Mouse (Mus musculus): ENCODE measurements around the gene Sfxn3.

Gene Sfxn3

DNA sequence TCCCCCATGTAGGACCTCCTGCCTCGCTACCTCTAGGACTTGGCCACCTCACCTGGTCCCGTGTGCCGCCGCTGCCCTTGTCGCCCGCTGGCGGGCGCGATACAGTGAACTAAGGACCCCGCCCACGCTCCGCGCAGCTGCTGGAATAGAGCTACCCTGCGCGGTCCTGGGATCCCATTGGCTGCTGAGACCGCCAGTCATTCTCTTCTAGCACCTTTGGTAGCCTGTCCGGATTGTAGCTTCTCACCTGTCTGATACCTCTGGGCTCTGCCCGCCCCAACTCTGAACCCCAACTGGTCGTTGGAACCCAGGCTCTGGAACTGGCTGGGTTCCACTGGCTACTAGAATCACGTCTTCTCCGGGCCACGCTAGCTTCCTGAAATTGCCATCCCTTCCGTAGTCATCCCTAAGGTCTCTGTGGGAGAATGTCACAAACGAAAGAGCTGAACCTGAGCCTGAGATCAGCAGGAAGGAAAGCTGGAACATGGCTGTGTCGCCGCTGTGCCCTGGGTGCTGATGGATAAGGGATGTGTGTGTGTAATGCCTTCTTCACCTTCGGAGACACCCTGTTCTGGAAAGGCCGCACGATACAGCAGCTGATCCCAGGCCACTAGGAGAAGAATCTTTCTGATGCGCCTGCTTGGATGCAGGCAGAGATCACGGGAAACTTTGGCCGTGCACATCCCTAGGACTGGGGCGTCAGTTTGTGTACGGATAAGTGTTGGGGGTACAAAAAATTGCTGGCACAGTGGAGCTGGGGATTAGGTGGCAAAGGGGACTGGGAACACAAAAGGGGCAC, 581 bp upstream of the Sfxn3 start:
- peak; percentile 89 for DNase-seq (ENCODE audit: low read depth, low spot score)

DNA sequence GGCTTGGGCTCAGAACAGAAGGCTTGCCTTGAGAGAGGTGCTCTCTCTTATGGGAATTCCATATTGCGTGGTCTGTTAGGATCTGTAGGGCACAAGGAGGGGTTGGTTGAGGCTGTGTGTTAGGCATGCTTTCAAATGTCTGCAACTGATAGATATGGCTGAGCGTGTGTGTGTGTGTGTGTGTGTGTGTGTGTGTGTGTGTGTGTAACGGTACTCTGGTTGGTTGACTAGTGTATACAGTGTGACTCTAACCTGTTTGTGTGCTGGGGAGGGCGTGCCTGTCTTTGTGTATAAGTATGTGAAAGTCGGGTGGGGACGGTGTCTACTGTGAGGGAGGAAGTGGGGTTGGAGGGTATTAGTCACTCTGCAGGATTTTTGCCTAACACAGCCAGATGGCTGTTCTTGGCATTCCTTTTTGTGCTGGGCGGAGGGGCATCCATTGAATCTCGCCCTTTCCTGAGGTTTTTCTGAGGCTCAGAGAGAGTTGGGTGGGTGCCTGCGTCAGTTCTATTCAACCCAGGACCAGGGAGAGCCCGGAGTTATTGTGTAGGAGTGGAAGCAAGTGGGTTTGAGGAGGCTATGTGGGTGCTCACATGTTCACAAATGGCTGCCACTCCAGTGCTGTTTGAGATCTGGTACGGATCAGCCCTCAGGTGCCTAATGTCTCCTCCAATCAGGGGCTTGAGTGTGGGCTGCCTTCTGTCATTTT, 786 bp downstream of the Sfxn3 start:
- peak; percentile 88 for DNase-seq (ENCODE audit: low read depth, low spot score)

DNA sequence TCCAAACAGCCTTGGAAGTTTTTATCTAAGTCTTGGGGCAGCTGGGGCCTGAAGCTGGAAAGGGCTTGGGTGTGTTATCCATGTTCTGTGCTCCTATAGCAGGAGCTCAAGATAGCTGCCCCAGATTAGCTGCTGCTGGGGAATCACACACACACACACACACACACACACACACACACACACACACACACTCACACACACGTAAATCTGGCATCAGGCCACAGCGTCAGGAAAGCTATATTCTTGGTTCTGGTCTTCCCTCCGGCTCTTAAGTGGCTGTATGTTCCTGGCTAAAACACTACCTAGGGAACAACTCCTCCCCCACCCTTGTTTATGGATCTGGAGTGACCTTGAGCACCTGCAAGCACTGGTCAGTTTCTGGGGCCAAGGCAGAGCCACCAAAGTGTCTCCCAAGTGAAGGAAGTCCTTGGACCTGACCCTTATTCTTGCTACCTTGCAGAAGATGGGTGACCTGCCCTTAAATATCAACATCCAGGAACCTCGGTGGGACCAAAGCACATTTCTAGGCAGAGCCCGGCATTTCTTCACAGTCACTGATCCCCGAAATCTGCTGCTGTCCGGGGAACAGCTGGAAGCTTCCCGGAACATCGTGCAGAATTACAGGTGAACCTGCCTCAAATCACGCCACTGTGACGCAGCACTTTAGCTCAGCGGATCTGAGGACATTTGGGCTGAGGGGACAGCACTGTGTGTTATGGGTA, 1.5 kb downstream of the Sfxn3 start:
- DNase-seq (ENCODE audit: low read depth, low spot score): no peak

DNA sequence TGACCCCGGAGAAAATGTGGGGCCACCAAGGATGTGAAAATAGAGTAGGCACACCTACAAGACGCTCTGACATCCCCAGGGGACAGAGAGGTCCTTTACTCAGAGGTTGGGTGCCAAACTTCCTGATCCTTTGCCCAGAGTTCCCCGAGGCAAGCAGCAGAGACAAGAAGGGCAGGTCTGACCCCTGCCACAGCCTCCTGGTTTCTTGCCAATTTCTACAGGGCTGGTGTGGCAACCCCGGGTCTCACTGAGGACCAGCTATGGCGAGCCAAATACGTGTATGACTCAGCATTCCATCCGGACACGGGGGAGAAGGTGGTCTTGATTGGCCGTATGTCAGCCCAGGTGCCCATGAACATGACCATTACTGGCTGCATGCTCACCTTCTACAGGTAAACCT, 2.2 kb downstream of the Sfxn3 start:
- no peak for DNase-seq (ENCODE audit: low read depth, low spot score)

DNA sequence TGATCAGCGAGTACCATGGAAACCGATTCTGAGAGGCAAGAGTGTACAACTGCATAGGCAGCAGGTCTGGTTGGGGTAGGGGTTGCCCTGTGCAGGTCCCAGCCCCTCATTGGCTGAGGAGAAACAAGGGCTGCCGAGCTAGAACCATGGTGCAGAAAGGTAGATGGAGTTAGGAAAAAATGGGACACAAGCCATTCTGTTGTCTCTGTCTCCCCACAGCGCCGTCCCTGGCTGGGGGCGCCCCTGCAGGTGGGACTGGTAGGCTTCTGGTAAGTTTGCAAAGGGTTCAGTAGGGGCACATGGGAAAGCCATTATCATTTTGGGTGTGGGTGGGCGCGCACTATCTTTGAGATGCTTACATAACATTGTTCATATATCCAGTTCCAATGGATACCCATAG, 6.1 kb downstream of the Sfxn3 start:
- no peak for DNase-seq (ENCODE audit: low read depth, low spot score)

DNA sequence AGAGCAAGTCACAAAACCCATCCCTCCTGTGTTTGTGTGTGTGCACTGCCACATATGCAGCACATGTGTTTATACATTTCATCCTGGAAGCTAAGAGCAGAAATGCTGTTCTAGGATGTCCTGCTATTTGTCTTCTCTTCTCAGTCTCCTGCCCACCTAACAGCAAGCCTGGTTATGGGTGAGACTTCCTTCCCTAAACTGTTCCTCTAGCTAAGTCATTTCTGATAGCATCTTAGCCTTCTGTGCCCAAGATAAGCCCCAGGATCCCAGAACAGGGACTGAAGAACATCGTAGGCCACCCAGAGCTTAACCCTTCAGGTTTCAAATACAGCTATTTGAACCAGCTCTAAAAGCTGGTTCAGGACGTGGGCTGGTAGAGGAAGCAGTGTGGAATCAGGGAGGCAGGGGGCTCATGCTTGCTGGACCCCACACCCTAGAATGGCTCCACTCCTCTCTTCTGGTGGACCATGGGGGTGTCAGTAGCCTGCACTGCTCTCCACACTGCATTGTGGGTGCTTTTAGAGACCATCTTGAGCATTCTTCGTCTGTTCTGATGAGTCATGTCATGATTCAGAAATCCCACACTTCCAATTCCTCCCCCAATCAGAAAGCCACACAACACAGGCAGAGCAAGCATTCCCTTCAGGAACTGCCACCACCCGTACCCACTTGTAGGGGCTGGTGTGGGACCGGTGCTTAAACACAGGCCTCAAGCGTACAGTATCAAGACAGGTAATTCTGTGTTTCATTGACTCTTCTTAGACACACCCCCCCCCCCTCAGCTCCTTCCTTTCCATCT, 7.8 kb downstream of the Sfxn3 start:
- DNase-seq (ENCODE audit: low read depth, low spot score): no peak

DNA sequence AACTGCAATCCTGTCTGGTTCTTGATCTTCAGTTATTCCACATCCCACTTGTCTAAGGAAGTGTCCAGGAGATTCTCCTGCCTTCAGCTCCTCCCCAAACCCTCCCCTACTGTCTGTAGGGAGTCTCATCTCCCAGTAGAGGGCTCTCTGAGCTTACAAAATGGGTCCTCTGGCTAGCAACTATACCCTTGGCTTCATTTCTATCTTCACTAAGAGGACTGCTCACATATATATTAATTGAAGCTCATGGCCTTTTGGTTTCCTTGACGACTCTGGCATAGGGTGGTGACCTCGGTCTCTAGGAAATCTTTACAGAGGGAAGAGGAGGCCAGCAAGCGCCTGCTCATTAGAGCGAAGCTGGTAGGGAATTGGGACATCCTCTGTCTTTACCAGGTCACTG, 9.1 kb downstream of the Sfxn3 start:
- peak; percentile 56 for DNase-seq (ENCODE audit: low read depth, low spot score)

DNA sequence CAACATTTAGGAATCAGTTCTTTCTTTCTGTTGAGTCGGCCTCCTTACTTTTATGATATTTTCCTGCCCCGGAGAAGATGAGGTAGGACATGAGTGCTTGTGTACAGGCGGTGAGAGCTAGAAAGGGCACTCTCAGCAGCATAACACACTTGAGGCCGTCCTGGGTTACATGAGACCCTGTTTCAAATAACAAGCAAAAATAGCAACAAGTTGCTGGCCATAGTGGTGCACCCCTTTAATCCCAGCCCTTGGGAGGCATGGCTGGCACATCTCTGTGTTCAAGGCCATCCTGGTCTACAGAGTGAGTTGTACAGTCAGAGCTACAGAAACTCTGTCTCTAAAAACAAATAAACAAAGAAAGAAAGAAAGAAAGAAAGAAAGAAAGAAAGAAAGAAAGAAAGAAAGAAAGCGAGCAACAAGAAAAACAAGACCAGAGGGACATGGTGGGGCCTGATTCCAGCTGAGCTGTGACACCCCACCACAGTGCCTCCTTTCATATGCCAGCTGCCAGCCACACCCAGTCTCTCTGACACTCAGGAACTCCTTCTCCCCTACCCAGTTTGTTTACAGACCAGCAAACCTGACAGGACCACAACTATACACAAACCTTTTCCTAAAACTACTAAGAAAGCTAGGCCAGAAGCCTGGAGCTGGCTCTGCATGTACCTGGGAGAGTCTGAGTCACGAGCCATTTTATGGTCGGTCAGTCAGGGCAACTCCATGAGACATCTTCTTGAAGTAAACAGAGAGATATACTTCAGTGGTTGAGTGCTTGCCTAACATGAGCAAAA, 9.8 kb downstream of the Sfxn3 start:
- DNase-seq (ENCODE audit: low read depth, low spot score): peak; percentile 30

DNA sequence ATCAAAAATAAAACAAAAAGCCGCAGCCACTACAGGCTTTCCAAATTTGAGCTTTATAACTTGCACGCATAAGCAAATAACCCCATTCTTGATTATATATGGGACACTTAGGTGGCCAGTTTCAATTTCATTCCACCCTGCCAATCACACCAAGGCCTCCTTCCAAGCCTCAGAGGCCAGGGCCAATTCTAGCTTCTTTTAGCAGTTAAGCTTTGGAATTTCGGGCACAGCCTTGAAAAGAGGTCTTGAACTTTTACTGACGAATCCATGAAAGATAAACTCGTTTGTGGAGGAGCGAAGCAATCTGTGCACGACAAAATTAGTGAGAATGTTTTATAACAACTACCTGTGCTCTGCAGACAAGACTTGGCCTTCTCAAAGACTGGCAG, 10.4 kb downstream of the Sfxn3 start:
- DNase-seq (ENCODE audit: low read depth, low spot score): no peak

DNA sequence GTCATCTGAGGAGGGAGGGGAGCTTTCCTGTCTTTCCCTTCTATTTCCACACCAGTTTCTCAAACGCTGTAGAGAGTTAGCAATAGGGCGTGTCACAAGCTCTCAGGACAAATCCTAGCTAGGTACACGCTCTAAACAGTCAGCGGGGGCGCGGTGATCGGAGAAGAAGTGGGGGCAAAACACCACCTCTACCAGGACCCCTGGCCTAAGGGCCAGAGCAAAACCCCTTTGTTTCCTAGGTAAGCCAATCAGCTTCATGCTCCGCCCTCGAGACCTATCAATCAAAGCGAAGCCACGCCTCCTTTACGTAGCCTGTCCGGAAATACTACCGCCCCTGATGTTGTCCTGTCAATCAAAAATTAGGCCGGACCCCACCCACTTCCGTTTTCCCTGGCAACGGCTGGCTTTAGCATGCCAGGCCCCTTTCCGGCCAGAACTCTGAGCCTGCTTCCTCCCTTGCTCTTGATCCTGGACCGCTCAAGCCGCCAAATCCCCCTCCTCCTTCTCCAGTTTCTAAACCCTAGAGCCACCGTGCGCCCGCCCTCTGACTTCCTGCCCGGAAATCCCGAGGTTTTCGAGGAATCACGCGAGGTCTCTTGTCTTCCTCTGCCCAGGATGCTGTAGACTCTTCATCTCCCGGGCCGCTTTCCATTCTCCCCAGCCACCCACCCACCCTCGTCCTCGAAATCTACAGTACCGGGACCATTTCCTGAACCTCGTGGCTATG, 11.0 kb downstream of the Sfxn3 start:
- DNase-seq (ENCODE audit: low read depth, low spot score): peak; percentile 95

DNA sequence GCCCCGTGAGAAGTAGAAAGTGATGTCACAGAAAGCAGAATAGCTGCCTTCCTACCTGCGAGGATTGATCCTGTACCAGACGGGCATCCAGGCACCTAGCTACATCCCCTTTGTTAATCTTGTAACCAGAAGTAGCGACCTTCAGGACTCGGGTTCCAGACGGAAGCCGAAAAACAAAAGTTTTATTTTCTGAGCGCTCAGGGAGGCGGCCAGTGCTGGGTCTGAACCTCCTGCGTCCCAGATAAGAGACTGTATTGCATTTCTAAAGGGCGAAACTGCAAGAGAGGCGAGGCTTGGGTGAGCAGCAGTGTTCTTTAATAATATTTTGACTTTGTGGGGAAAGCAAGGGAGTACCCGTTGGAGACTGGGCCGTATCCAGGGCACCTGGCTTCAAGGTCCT, 11.5 kb downstream of the Sfxn3 start:
- no peak for DNase-seq (ENCODE audit: low read depth, low spot score)

DNA sequence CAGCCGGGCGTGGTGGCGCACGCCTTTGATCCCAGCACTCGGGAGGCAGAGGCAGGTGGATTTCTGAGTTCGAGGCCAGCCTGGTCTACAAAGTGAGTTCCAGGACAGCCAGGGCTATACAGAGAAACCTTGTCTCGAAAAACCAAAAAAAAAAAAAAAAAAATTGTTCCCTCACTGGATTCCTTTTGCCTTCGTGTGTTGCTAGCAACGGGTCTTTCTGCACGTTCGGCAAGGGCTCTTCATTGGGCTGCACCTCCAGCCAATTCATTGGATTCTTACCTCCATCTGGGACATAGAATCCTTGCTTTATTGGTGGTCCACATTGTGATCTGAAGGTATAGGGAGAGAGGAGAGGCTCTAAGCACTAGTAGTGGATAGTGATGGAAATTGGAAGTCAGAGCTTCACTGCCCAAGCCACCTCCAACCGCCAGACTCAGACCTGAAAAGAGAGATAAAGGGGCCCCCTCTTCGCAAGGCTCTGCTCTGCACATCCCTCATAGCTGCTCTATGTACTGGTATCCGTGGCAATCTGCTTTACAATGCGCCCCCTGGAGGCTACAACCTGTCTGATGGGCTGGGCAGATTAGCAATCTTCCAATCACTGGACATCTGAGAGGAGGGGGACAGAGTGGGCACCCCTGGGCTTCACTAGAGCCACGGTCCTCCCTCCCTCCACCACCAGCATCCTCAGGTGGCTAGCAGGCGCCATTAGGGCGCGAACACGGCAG, 16.4 kb downstream of the Sfxn3 start:
- DNase-seq (ENCODE audit: low read depth, low spot score): peak; percentile 62

DNA sequence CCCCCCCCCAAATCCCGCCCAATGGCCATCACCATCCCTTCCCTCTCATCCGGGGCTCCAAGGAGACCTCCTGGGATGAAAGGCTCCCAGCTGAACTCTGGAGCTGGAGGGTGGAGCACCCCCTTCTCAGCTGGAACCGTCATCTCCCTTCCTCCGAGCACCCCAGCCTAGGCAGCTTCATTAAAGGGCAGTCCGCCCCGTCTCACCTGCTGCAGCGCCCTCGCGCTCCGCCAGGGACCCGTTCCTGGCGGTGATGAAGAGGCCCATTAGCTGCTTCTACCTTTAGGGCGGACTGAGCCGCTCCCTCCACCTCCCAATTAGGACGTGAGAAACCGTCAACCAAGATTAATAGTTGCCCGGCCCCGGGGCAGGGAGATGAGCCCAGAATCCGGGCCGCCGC, 17.9 kb downstream of the Sfxn3 start:
- DNase-seq (ENCODE audit: low read depth, low spot score): no peak

DNA sequence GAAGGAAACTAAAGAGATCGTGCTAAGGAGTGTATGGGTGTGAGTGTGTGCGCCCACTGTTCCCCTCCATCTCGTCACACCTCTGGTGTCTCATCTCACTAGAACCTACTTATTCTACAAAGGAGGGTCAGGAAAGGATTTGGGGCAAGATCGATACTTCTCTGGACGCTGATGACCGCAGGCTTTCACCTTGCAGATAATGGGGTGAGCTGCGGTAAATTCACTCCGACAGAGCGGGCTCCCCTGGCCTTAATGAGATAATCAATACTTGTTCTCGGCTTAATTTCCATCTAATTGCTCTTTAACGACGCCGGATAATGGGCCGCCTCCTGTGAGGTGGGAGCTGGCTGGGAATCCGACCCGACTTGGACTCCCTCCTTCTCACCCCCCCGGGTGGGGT, 19.9 kb downstream of the Sfxn3 start:
- no peak for DNase-seq (ENCODE audit: low read depth, low spot score)

DNA sequence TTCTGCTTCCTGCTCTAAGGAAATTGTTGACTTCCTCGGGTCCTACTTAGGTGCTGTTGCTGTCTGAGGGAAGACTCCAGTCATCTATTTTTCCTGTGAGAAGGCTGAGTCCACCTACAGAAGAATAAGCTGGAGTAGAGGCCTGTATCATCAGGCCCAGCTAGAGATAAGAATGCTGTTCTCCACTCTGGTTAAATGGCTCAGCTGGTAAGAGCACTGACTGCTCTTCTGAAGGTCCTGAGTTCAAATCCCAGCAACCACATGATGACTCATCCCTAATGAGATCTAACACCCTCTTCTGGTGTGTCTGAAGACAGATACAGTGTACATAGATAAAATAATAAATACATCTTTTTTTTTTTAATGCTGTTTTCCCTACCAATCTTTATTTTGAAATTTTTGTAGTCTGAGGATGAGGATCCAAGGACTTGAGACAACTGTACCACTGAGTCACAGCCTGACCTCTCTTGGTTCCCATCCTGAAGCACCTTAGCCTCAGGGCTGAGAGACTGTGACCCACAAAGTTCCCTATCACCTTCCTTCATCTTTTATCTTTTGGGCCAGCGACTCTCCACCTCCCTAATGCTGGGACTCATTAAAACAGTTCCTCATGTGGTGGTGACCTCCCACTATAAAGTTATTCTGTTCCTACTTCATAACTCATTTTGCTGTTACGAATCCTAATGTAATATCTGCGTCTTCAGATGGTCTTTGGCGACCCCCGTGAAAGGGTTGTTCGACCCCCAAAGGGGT, 20.6 kb downstream of the Sfxn3 start:
- DNase-seq (ENCODE audit: low read depth, low spot score): no peak

DNA sequence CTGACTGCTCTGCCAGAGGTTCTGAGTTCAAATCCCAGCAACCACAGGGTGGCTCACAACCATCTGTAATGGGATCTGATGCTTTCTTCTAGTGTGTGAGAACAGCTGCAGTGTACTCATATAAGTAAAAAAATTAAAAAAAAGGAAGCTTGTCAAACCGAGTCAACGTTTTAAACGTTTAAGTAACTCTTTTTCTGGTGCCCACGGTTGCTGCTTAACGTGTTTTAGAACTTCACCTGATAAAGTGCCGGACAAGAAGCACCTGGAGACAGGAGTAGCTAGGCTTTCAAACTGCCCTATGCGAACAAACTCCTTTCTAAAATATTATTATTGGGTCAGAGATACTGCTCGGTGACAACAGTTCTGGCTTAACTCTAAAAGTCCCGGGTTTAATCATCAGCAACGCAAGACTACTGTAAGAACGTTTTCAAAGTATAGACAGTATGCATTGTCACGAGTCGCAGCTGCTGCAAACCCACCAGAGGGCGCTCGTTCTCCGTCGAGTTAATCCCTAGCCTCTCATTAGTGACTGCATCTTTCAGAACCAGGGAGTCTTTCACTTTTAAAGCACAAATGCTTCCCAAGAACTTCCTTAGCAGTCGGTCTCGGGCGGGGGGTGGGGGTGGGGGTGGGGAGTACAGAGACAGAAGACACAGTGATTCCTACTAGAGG, 26.7 kb downstream of the Sfxn3 start:
- DNase-seq (ENCODE audit: low read depth, low spot score): peak; percentile 85

DNA sequence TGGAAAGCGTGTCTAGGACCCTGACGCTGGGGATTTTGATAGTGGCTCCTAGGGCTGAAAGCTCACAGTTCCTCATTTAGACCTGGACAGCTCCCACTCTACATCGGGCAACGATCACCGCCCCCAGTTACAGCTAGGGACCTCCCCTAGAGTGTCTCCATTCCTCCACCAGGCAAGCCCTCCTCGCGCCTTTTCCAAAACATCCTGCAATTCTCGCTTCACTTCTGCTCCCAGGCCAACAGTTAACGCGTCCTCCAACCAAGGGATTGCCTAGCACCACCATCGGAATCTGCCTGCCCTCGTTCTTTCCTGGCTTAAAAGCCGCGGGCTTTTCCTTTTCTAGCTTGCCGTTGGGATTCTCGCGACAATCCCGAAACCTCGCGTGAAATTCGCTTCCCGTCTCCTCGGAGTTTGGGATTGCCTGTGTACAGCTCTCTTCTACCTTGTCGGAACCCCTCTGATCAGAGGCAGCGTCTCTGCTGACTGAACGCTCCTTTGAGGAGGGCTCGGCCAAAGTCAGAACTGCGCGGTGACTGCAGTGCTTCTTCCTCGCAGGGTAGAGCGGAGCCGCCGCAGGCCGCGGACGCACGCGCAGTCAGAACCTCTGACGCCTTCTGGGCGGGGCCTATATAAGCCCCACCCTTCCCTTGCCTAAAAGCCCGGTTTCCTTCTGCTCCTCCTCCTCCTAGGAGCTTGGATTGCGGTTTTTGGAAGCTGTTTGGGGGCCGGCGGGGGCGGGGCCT, 27.4 kb downstream of the Sfxn3 start, which contains the start of gene Kazald1:
Gene Kazald1 (plus strand): TSS at position 662 of the 743 bp plus-strand sequence.
- peak; percentile 93 for DNase-seq (ENCODE audit: low read depth, low spot score)
